Mouse (Mus musculus) left cerebral cortex, postnatal 25 days (tissue): ENCODE results near the gene Insc. TPM values are rescaled to one million over a fixed set of nuclear protein-coding genes. Genes with fewer than 3 reads are reported as not detected.

Experiments
- DNase-seq, 2 experiments: peaks; one replicate each; pipeline ENCODE4 v3.0.0; 2022; ENCODE audit warnings: low spot score in 2 of 2, mixed read lengths in 1 of 2
- intact Hi-C: fragments of 180-260 bp; cut with DNase I; formaldehyde crosslinking; loops from one replicate; pipeline ENCODE4 v1.15.1; 2025
- total RNA-seq, 2 experiments: library from RNA; stranded (reverse); gene quantifications; 2 replicates each; pipeline ENCODE4 v1.2.3; 2021

The Insc gene
- total RNA-seq, 2 experiments from 2014 or later = 3.5 to 5.2 TPM

DNA sequence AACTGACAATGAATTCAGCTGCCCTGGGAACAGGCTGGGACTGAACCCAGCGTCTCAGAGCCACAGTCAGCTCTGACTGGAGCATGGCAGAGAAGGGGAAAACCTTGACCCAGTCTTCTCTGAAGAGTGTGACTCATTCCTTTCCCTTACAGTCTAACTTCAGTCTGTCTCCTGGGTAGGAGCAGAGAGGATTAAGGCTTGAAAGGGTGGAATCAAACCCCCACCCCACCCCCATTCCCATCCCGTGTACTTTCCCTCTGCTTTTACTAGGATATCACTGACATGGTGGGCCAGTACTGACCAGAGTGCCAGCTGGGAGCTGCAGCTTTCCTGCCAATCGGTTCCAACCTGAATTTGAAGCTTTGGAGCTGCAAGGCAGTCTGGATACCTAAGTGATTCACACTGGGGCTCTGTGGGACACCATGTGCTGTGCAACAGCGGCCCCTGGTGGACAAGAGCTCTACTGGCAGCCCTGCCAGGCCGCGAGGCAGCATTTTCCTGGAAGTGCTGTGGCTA lies 73.9 kb downstream of the Insc start:
- intact Hi-C loops = loop anchor here (1.0 to 5.0 kb wide), 3 partner anchors 85 to 237 kb away; no protein-coding TSS in a partner anchor
- peak; percentile 82 to 84 for DNase-seq

- intact Hi-C loops = loop anchor here (1.0 to 5.0 kb wide), 4 partner anchors 85 to 317 kb away; no protein-coding TSS in a partner anchor
- no peak for DNase-seq
Observed at GRCm38 (mm10) chr7:114817879-114818278, 74.4 kb downstream of the Insc start.

- no peak for DNase-seq
- intact Hi-C loops = loop anchor here (2.0 to 5.0 kb wide), 2 partner anchors 146 to 318 kb away; no protein-coding TSS in a partner anchor
Observed at GRCm38 (mm10) chr7:114818351-114818750, 74.9 kb downstream of the Insc start.

- intact Hi-C loops = loop anchor here (2.0 to 5.0 kb wide), 2 partner anchors 147 to 318 kb away; no protein-coding TSS in a partner anchor
- DNase-seq = no peak
Observed at GRCm38 (mm10) chr7:114818836-114819235, 75.3 kb downstream of the Insc start.

DNA sequence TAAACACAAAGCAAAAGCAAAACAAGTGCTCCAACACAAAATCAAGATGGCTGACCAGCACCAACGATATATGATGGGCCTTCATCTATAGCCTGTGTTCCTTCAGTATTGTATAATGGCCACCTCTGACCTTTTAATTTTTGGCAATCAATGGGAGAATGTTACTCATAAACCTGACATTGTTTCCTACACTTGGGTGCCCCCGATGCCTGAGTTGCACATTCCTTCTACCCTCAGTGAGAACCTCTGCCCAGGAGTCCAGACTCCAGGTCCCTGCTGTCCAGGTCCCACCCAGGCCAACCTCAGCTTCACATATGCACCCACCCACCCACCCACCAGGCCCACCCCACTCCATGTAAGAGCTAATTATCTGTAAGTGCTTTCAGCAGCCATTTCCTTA lies 79.2 kb downstream of the Insc start:
- intact Hi-C loops = no loop called here
- no peak for DNase-seq

DNA sequence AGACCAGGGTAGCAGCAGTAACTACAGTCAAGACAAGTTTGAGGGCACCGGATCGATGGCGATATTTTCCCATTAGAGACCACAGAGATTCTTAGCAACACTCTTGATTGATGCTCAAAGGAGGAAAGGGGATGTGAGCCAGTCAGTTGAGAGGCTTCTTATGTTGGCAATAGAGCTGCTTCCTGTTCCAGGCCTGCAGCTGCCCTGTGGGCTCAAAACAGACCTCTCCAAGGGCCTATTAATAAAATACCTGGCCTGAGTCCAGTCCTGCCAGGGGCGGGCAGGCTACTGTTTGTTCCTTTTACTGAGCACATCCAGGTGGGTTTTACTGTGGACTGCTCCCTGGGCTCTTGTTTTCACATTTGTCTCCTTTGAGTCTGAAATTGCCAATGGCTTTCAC lies 83.9 kb downstream of the Insc start:
- no peak for DNase-seq
- intact Hi-C loops = no loop called here

DNA sequence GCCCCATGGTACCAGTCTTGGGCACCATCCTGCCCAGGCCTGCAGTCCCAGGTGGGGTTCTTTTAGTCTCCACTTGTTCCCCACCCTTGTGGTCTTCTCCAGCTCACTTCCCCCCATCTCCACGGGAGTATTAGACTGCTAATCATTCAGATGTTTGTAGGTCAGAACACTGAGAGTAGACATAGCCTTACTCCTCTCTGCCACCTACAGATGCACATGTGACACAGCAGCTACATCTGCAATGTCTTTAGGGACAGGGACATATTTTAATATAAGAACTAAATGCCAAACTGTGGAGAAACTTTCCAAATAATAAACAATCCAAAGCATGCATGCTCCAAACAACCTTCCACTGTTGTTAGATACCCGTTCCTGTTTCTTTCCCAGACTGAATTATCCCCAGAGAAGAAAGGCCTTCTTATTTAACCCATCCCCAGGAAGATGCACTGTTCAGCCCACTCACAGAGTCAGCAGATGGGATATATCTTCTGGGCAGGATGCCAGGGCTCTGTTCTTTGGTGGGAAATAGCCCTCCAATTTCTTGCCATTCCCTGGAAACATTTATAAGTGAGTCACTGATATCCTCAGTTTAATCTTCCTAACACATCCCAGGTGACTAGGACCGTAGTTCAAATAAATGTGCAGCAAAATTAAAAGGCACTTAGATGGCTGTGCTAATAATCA lies 88.9 kb downstream of the Insc start:
- peak; percentile 47 to 49 for DNase-seq
- intact Hi-C loops = no loop called here

DNA sequence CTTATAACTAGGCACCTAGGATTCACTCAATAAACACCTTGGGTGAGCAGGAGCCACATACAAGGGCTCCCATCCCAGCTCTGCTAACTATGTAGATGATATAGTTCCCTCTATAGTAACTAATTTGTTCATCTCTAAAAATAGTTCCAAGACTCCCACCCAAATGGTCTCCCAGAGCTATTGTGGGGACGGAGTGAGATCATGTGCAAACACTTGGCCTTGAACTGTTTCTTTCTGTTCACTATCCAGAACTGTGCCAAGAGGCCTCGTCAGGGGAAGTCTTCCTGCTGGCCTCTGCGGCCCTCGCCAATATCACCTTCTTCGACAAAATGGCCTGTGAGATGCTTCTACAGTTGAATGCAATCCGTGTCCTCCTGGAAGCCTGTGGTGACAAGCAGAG lies 91.0 kb downstream of the Insc start:
- intact Hi-C loops = no loop called here
- no peak for DNase-seq

- intact Hi-C loops = no loop called here
- DNase-seq = peak; percentile 6 to 81
Observed at GRCm38 (mm10) chr7:114837268-114837667, 93.8 kb downstream of the Insc start.

GRCm38 (mm10) chr7:114840029-114840745 lies 96.7 kb downstream of the Insc start:
- intact Hi-C loops = no loop called here
- no peak for DNase-seq

- no peak for DNase-seq
- intact Hi-C loops = no loop called here
Observed at GRCm38 (mm10) chr7:114842644-114843211, 99.2 kb downstream of the Insc start.

GRCm38 (mm10) chr7:114847179-114847578 lies 103.7 kb downstream of the Insc start:
- no peak for DNase-seq
- intact Hi-C loops = no loop called here

GRCm38 (mm10) chr7:114852387-114852786 lies 108.9 kb downstream of the Insc start:
- intact Hi-C loops = no loop called here

GRCm38 (mm10) chr7:114854169-114854568 lies 110.7 kb downstream of the Insc start:
- intact Hi-C loops = no loop called here
- no peak for DNase-seq

More at GRCm38 (mm10) chr7:114852387-114852786, 108.9 kb downstream of the Insc start:
- no peak for DNase-seq

DNA sequence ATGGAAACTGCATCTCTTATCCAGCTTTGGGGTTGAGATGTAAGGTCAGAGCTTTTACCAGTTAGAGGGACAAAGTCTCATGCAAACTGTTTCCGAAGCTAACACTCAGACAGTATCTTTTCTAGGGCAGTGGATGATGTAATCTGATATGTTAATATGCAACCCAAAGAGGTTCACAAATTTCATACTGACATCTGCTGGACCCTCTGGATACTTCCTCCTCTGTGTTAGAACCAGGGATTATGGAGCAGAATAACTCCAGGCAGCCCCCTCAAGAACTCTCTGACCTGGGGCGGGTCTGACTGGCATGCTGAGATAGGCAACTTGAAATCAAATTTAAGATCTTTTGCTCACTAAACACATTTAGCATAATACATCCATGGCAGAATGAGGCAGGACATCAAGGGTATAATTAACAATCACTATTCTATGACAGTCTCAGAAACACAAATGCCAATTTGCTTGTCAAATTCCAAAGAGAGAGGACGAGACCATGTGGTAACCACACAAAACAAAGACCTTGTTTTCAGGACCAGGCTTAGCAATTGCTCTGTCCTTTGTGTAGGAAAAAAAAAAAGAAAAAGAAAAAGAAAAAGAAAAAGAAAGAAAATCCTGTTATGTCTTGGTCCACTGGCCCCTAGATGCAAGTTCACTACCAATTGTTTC lies 117.5 kb downstream of the Insc start:
- DNase-seq = no peak
- intact Hi-C loops = no loop called here

- intact Hi-C loops = loop anchor here (5.0 kb wide), 1 partner anchor 1169 kb away; no protein-coding TSS in a partner anchor
- no peak for DNase-seq
Observed at GRCm38 (mm10) chr7:114873315-114874012, 130.0 kb downstream of the Insc start.

- intact Hi-C loops = loop anchor here (5.0 kb wide), 1 partner anchor 1168 kb away; no protein-coding TSS in a partner anchor
- peak; percentile 48 to 56 for DNase-seq
Observed at GRCm38 (mm10) chr7:114874032-114874441, 130.5 kb downstream of the Insc start.

GRCm38 (mm10) chr7:114874579-114874978 lies 131.1 kb downstream of the Insc start:
- intact Hi-C loops = loop anchor here (5.0 kb wide), 1 partner anchor 1168 kb away; no protein-coding TSS in a partner anchor

DNA sequence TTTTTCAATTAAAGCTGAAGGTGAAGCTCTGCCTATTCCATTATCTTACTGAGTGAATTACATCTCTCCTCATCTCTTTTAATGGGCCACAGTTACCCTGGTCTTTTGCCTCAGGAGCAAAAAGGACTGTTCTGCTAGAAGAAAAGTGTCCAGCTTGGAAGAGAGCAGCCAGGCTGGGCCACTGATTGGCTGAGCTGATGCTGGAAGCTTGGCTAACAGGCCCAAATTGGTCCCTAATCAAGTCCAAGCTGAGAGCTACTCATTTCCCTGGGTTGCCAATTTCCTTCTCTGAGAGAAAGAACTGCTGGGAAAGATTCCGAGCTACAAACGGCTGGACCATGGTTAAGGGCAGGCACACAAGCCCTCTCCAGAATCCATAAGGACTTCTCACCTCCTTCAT lies 140.1 kb downstream of the Insc start:
- intact Hi-C loops = no loop called here
- peak; percentile 27 to 47 for DNase-seq

More at GRCm38 (mm10) chr7:114874579-114874978, 131.1 kb downstream of the Insc start:
- no peak for DNase-seq
